14 mouse cellular contexts compared by ENCODE assay signal in genomic region chr15:92434605-92435004, GRCm38 (mm10). TPM values are rescaled to one million over a fixed set of nuclear protein-coding genes. Genes with fewer than 3 reads are reported as not detected.
A peak's percentile ranks its signal among the peaks of the same experiment; 100 is the strongest.
DNase-seq lines count a peak whose midpoint lies in the region; ATAC-seq lines count a peak whose summit lies in the region.
"Had no signal": no experiment of that assay in that cellular context is flagged by ENCODE, and none has a peak within 500 bp of the region (broad histone marks: within the 10 kb centered on the region; RNA-seq: fewer than 3 reads in every experiment).

No protein-coding gene starts in this region.

- H3K4me3 ChIP-seq in hindbrain, embryonic 13.5 days, result no peak overlapping the region
- H3K4me3 ChIP-seq in hindbrain, embryonic 12.5 days, result no peak overlapping the region
- H3K4me3 ChIP-seq in midbrain, embryonic 16.5 days (ENCODE audit: low read depth, low read length), result no peak overlapping the region
- H3K4me3 ChIP-seq in midbrain, embryonic 15.5 days, result no peak overlapping the region
- H3K4me3 ChIP-seq: forebrain, embryonic 15.5 days; heart, embryonic 15.5 days; lung, embryonic 15.5 days; neural tube, embryonic 15.5 days had no signal

- H3K27me3 ChIP-seq in hindbrain, embryonic 13.5 days, result no peaks in the 10 kb centered on the region
- no peaks in the 10 kb centered on the region for H3K27me3 ChIP-seq in hindbrain, embryonic 12.5 days
- no peaks in the 10 kb centered on the region for H3K27me3 ChIP-seq in midbrain, embryonic 16.5 days (ENCODE audit: control insufficient read depth, insufficient read depth, low read depth, low read length)
- H3K27me3 ChIP-seq in midbrain, embryonic 15.5 days (replicated peaks), result no peaks in the 10 kb centered on the region
- H3K27me3 ChIP-seq: forebrain, embryonic 15.5 days; heart, embryonic 15.5 days; lung, embryonic 15.5 days; neural tube, embryonic 15.5 days had no signal

- DNase-seq in embryo, embryonic 10 days (ENCODE audit: low spot score), result peak; percentile 66
- DNase-seq in telencephalon, adult 2 months (ENCODE audit: low read depth, low spot score), result peak; percentile 16
- no peak for DNase-seq in urinary bladder, postnatal 10 days (ENCODE audit: low spot score)
- DNase-seq in right cerebral cortex, postnatal 36 days (ENCODE audit: low spot score in 2 of 2), result no peak
- DNase-seq: cerebellum, adult 11-12 months; layer of hippocampus, adult 9-11 months had no signal

- H3K4me2 ChIP-seq in hindbrain, embryonic 13.5 days, result no peak overlapping the region
- H3K4me2 ChIP-seq in hindbrain, embryonic 12.5 days (replicated peaks), result no peak overlapping the region
- no peak overlapping the region for H3K4me2 ChIP-seq in midbrain, embryonic 16.5 days (ENCODE audit: low read length)
- H3K4me2 ChIP-seq in midbrain, embryonic 15.5 days, result no peak overlapping the region
- H3K4me2 ChIP-seq: forebrain, embryonic 15.5 days; heart, embryonic 15.5 days; lung, embryonic 15.5 days; neural tube, embryonic 15.5 days had no signal

- H3K9ac ChIP-seq in hindbrain, embryonic 13.5 days, result no peak overlapping the region
- no peak overlapping the region for H3K9ac ChIP-seq in hindbrain, embryonic 12.5 days
- no peak overlapping the region for H3K9ac ChIP-seq in midbrain, embryonic 16.5 days (ENCODE audit: low read depth, low read length)
- H3K9ac ChIP-seq in midbrain, embryonic 15.5 days, result no peak overlapping the region
- H3K9ac ChIP-seq: forebrain, embryonic 15.5 days; heart, embryonic 15.5 days; lung, embryonic 15.5 days; neural tube, embryonic 15.5 days had no signal

- WGBS in hindbrain, embryonic 13.5 days, result 7% methylated on average over 6 of the region's 6 CpGs
- 10% methylated on average over 6 of the region's 6 CpGs for WGBS in hindbrain, embryonic 12.5 days
- 3% methylated on average over 6 of the region's 6 CpGs for WGBS in midbrain, embryonic 16.5 days
- WGBS in midbrain, embryonic 15.5 days, result 6% methylated on average over 6 of the region's 6 CpGs

- no peaks in the 10 kb centered on the region for H3K36me3 ChIP-seq in hindbrain, embryonic 13.5 days
- H3K36me3 ChIP-seq in hindbrain, embryonic 12.5 days, result no peaks in the 10 kb centered on the region
- no peaks in the 10 kb centered on the region for H3K36me3 ChIP-seq in midbrain, embryonic 16.5 days (ENCODE audit: control insufficient read depth, insufficient read depth, low read length)
- no peaks in the 10 kb centered on the region for H3K36me3 ChIP-seq in midbrain, embryonic 15.5 days (replicated peaks)
- H3K36me3 ChIP-seq: forebrain, embryonic 15.5 days; heart, embryonic 15.5 days; lung, embryonic 15.5 days; neural tube, embryonic 15.5 days had no signal

- H3K27ac ChIP-seq in hindbrain, embryonic 13.5 days, result no peak overlapping the region
- H3K27ac ChIP-seq in hindbrain, embryonic 12.5 days, result no peak overlapping the region
- H3K27ac ChIP-seq in midbrain, embryonic 16.5 days (ENCODE audit: low read length), result no peak overlapping the region
- H3K27ac ChIP-seq in midbrain, embryonic 15.5 days, result no peak overlapping the region
- H3K27ac ChIP-seq: forebrain, embryonic 15.5 days; heart, embryonic 15.5 days; lung, embryonic 15.5 days; neural tube, embryonic 15.5 days had no signal

- H3K9me3 ChIP-seq in hindbrain, embryonic 13.5 days, result no peaks in the 10 kb centered on the region
- no peaks in the 10 kb centered on the region for H3K9me3 ChIP-seq in hindbrain, embryonic 12.5 days (replicated peaks)
- H3K9me3 ChIP-seq in midbrain, embryonic 16.5 days (replicated peaks; ENCODE audit: control insufficient read depth, low read length, poor library complexity, severe bottlenecking), result no peaks in the 10 kb centered on the region
- H3K9me3 ChIP-seq in midbrain, embryonic 15.5 days, result no peaks in the 10 kb centered on the region
- H3K9me3 ChIP-seq: forebrain, embryonic 15.5 days; heart, embryonic 15.5 days; lung, embryonic 15.5 days; neural tube, embryonic 15.5 days had no signal

- H3K4me1 ChIP-seq in hindbrain, embryonic 13.5 days (replicated peaks), result peaks cover 4% of the 10 kb centered on the region
- no peaks in the 10 kb centered on the region for H3K4me1 ChIP-seq in hindbrain, embryonic 12.5 days
- peaks cover 9% of the 10 kb centered on the region; the same call in 1 of the 2 replicates for H3K4me1 ChIP-seq in midbrain, embryonic 16.5 days (ENCODE audit: control insufficient read depth, insufficient read depth, low read length)
- H3K4me1 ChIP-seq in midbrain, embryonic 15.5 days, result no peaks in the 10 kb centered on the region; the same call in 1 of the 2 replicates
- H3K4me1 ChIP-seq: heart, embryonic 15.5 days; lung, embryonic 15.5 days had no signal

- ATAC-seq in hindbrain, embryonic 13.5 days (ENCODE audit: low FRiP score), result 0 out of 2 replicates have a peak, but pooled peaks have one; percentile 24
- no peak for ATAC-seq in hindbrain, embryonic 12.5 days (ENCODE audit: low FRiP score)
- ATAC-seq in midbrain, embryonic 16.5 days, result 0 out of 2 replicates have a peak, but pooled peaks have one; percentile 48
- ATAC-seq in midbrain, embryonic 15.5 days (replicated peaks), result no peak
- ATAC-seq: forebrain, embryonic 15.5 days had no signal

RNA-seq across cellular contexts. Expression of gene Pdzrn4, which starts 37.9 kb away (rescaled TPM):
- polyA plus RNA-seq in hindbrain, embryonic 13.5 days (2015; fragmentation: Nextera tagmentation; extraction: Ambion mirVana), result 42.7 and 45.3 TPM in 2 replicates
- 27.4 and 35.3 TPM in 2 replicates for polyA plus RNA-seq in hindbrain, embryonic 12.5 days (2016; fragmentation: Nextera tagmentation; extraction: Ambion mirVana)
- 37.1 and 44.9 TPM in 2 replicates for polyA plus RNA-seq in midbrain, embryonic 16.5 days (2015; fragmentation: Nextera tagmentation; extraction: Ambion mirVana)
- 35.1 and 35.5 TPM in 2 replicates for polyA plus RNA-seq in midbrain, embryonic 15.5 days (2015; fragmentation: Nextera tagmentation; extraction: Ambion mirVana)

Comparison
In these comparisons a context has a peak if more than half of its experiments do, and no peak if none do; other contexts are left out.
1. ATAC-seq: peak in hindbrain, embryonic 13.5 days (single experiment) and midbrain, embryonic 16.5 days (single experiment); none in hindbrain, embryonic 12.5 days (single experiment) and midbrain, embryonic 15.5 days (single experiment).
2. DNase-seq: peak in embryo, embryonic 10 days (single experiment) and telencephalon, adult 2 months (single experiment); none in urinary bladder, postnatal 10 days (single experiment) and right cerebral cortex, postnatal 36 days (0 of 2).